Mouse (Mus musculus) heart, postnatal 0 days (tissue): ENCODE results near the gene Mcat. TPM values are rescaled to one million over a fixed set of nuclear protein-coding genes. Genes with fewer than 3 reads are reported as not detected.

ENCODE experiments used
- ATAC-seq: fragments of 200-750 bp; cut with Nextera tagmentation; 2 replicates; pipeline ENCODE4 v1.8.0; 2017; ENCODE audit warnings: low read depth, moderate number of reproducible peaks, moderate library complexity; ENCODE audit not compliant: insufficient read depth
- DNase-seq: peaks from one replicate; pipeline ENCODE4 v3.0.0-alpha.2; 2016; ENCODE audit warnings: low spot score
- H3K27ac ChIP-seq: fragments of 300-500 bp; sonication (generic); 2 replicates; pipeline ENCODE4 v1.5.1; 2014; ENCODE audit warnings: low read depth, mild to moderate bottlenecking
- H3K27me3 ChIP-seq: fragments of 300-500 bp; sonication (generic); 2 replicates; pipeline ENCODE4 v1.6.1; 2014; ENCODE audit warnings: low read length, mixed read lengths; ENCODE audit not compliant: control insufficient read depth, insufficient read depth
- H3K36me3 ChIP-seq: fragments of 300-500 bp; sonication (generic); replicated peaks from 2 replicates; pipeline ENCODE4 v1.6.1; 2014; ENCODE audit warnings: low read length, mixed read lengths; ENCODE audit not compliant: control insufficient read depth, insufficient read depth
- H3K4me1 ChIP-seq: fragments of 300-500 bp; sonication (generic); 2 replicates; pipeline ENCODE4 v1.6.1; 2014; ENCODE audit warnings: antibody characterized with exemption; ENCODE audit not compliant: control insufficient read depth, insufficient read depth
- H3K4me2 ChIP-seq: fragments of 300-500 bp; sonication (generic); 2 replicates; pipeline ENCODE4 v1.6.1; 2014; ENCODE audit warnings: low read depth, mild to moderate bottlenecking, low read length, moderate library complexity
- H3K4me3 ChIP-seq: fragments of 300-500 bp; sonication (generic); 2 replicates; pipeline ENCODE4 v1.5.1; 2014; ENCODE audit warnings: low read depth, low read length
- H3K9ac ChIP-seq: fragments of 300-500 bp; sonication (generic); replicated peaks from 2 replicates; pipeline ENCODE4 v1.6.1; 2014; ENCODE audit warnings: low read depth, low read length, mixed read lengths
- H3K9me3 ChIP-seq: fragments of 300-500 bp; sonication (generic); replicated peaks from 2 replicates; pipeline ENCODE4 v1.6.1; 2016; ENCODE audit warnings: low read length; ENCODE audit not compliant: control insufficient read depth
- CTCF ChIP-seq: IDR thresholded peaks from 2 replicates; pipeline ENCODE4 v1.5.1; 2016; ENCODE audit warnings: antibody characterized with exemption, control low read depth, low read depth
- EP300 ChIP-seq: IDR thresholded peaks from 2 replicates; pipeline ENCODE4 v1.6.1; 2016; ENCODE audit warnings: antibody characterized with exemption, low read depth
- WGBS: fragments of 180-500 bp; shearing (Covaris S2); extraction: QIAGEN DNeasy Blood & Tissue Kit; methylation state at CpG from one replicate; pipeline ENCODE4 v1.1.7; 2014; 5-methylcytosine and 5-hydroxymethylcytosine counted together
- polyA plus RNA-seq: library from polyadenylated mRNA; unstranded; fragments of >200 nt; fragmentation: Nextera tagmentation; extraction: Ambion mirVana; gene quantifications from 2 replicates; pipeline ENCODE4 v1.2.1, GENCODE M21; 2015
- total RNA-seq: library from RNA; depleted of rRNA; stranded (reverse); fragments of >200 nt; gene quantifications from 2 replicates; pipeline ENCODE4 v1.2.3, GENCODE M21; 2014; ENCODE audit warnings: low replicate concordance

Mcat gene
- total and polyA plus RNA-seq, 2 experiments from 2014 or later = 36.9 to 66.6 TPM

GRCm38 (mm10) chr15:83574731-83575351, 11.3 kb upstream of the Mcat start:
- no peak overlapping the region for H3K4me3 ChIP-seq
- ATAC-seq = no peak
- no peak overlapping the region for H3K9ac ChIP-seq
- H3K4me1 ChIP-seq = no peaks in the 10 kb centered on the region
- 65% methylated on average over 6 of the region's 6 CpGs for WGBS
- no peak for DNase-seq
- peaks cover 58% of the 10 kb centered on the region for H3K36me3 ChIP-seq
- H3K27ac ChIP-seq = no peak overlapping the region
- no peaks in the 10 kb centered on the region for H3K9me3 ChIP-seq
- H3K4me2 ChIP-seq = no peak overlapping the region
- TF ChIP-seq EP300 = no peak
- TF ChIP-seq CTCF = no peak
- no peaks in the 10 kb centered on the region for H3K27me3 ChIP-seq

- H3K36me3 ChIP-seq = peaks cover 48% of the 10 kb centered on the region
- ATAC-seq = no peak
- TF ChIP-seq EP300 (no peak), CTCF (no peak)
- H3K27ac ChIP-seq = no peak overlapping the region
- H3K4me1 ChIP-seq = no peaks in the 10 kb centered on the region
- H3K9ac ChIP-seq = no peak overlapping the region
- H3K9me3 ChIP-seq = no peaks in the 10 kb centered on the region
- 93% methylated on average over 12 of the region's 12 CpGs for WGBS
- H3K27me3 ChIP-seq = no peaks in the 10 kb centered on the region
- no peak for DNase-seq
- no peak overlapping the region for H3K4me2 ChIP-seq
- no peak overlapping the region for H3K4me3 ChIP-seq
These were observed 10.0 kb upstream of the Mcat start for GRCm38 (mm10) chr15:83573606-83574005.

GRCm38 (mm10) chr15:83572132-83572531, 8.5 kb upstream of the Mcat start:
- Histone ChIP-seq H3K27me3 (no peaks in the 10 kb centered on the region), H3K36me3 (peaks cover 44% of the 10 kb centered on the region), H3K9ac (no peak overlapping the region), H3K4me1 (no peaks in the 10 kb centered on the region), H3K4me2 (no peak overlapping the region), H3K27ac (no peak overlapping the region), H3K9me3 (no peaks in the 10 kb centered on the region), H3K4me3 (no peak overlapping the region)
- DNase-seq (no peak), ATAC-seq (no peak)
- TF ChIP-seq EP300 (no peak), CTCF (no peak)
- WGBS = 80% methylated on average over 4 of the region's 4 CpGs

- peaks cover 41% of the 10 kb centered on the region for H3K36me3 ChIP-seq
- no peak overlapping the region for H3K9ac ChIP-seq
- H3K4me2 ChIP-seq = no peak overlapping the region
- DNase-seq (no peak), ATAC-seq (no peak)
- H3K27me3 ChIP-seq = no peaks in the 10 kb centered on the region
- H3K4me1 ChIP-seq = no peaks in the 10 kb centered on the region
- no peak overlapping the region for H3K27ac ChIP-seq
- no peak overlapping the region for H3K4me3 ChIP-seq
- no peaks in the 10 kb centered on the region for H3K9me3 ChIP-seq
- WGBS = 79% methylated on average over 5 of the region's 5 CpGs
- TF ChIP-seq EP300 (no peak), CTCF (no peak)
These were observed 8.0 kb upstream of the Mcat start for GRCm38 (mm10) chr15:83571636-83572035.

GRCm38 (mm10) chr15:83570641-83571040, 7.1 kb upstream of the Mcat start:
- Histone ChIP-seq H3K4me2 (no peak overlapping the region), H3K27ac (no peak overlapping the region), H3K9me3 (no peaks in the 10 kb centered on the region), H3K36me3 (peaks cover 31% of the 10 kb centered on the region), H3K4me1 (no peaks in the 10 kb centered on the region), H3K9ac (no peak overlapping the region), H3K27me3 (no peaks in the 10 kb centered on the region), H3K4me3 (no peak overlapping the region)
- TF ChIP-seq CTCF = peak; percentile 24
- TF ChIP-seq EP300 = no peak
- no peak for DNase-seq
- WGBS = 64% methylated on average over 2 of the region's 2 CpGs
- ATAC-seq = no peak

- TF ChIP-seq CTCF = no peak
- no peak for TF ChIP-seq EP300
- H3K9ac ChIP-seq = no peak overlapping the region
- H3K9me3 ChIP-seq = no peaks in the 10 kb centered on the region
- no peak overlapping the region for H3K4me3 ChIP-seq
- H3K4me1 ChIP-seq = no peaks in the 10 kb centered on the region
- no peak for DNase-seq
- H3K27me3 ChIP-seq = no peaks in the 10 kb centered on the region
- H3K27ac ChIP-seq = no peak overlapping the region
- WGBS = 57% methylated on average over 11 of the region's 11 CpGs
- H3K4me2 ChIP-seq = no peak overlapping the region
- ATAC-seq = no peak
- peaks cover 22% of the 10 kb centered on the region for H3K36me3 ChIP-seq
These were observed 6.1 kb upstream of the Mcat start for GRCm38 (mm10) chr15:83569682-83570081.
